Mouse (Mus musculus): ENCODE results near the gene Hs2st1. TPM values are rescaled to one million over a fixed set of nuclear protein-coding genes. Genes with fewer than 3 reads are reported as not detected.

Hs2st1 gene
- polyA plus RNA-seq, 1 experiment, result 8.8 TPM

GRCm38 (mm10) chr3:144570816-144571487 lies 971 bp upstream of the Hs2st1 start:
- no peak for TF ChIP-seq GATA1 (IDR thresholded peaks at IDR 0.05; ENCODE audit: low read length)

- no peak for TF ChIP-seq GATA1 (IDR thresholded peaks at IDR 0.05; ENCODE audit: low read length)
Measured at GRCm38 (mm10) chr3:144569401-144569971, 495 bp downstream of the Hs2st1 start.

- TF ChIP-seq GATA1 (IDR thresholded peaks at IDR 0.05; ENCODE audit: low read length), result no peak
Measured at GRCm38 (mm10) chr3:144568861-144569361, 1.1 kb downstream of the Hs2st1 start.

DNA sequence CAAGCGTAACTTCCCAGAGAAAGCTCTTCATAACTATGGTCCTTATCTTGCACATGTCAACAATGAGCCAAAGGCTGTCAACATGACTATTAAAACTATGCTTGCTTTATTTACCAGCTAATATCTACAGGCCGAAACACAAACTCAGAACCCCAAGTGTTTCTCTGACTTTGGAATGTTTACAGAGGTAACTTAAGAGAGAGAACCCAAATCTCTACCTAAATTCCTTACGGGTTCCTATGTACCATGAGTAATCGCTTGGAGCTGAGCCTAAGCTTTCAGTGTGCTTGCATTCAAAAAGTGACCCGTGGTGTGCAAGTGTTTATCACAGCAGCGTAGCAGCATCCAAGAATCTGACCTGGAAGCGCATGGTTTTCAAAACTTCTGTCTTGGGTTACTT lies 4.8 kb downstream of the Hs2st1 start:
- TF ChIP-seq GATA1 (IDR thresholded peaks at IDR 0.05; ENCODE audit: low read length), result no peak

GRCm38 (mm10) chr3:144563916-144564315 lies 6.1 kb downstream of the Hs2st1 start:
- no peak for TF ChIP-seq GATA1 (IDR thresholded peaks at IDR 0.05; ENCODE audit: low read length)

GRCm38 (mm10) chr3:144561511-144562250 lies 8.3 kb downstream of the Hs2st1 start:
- no peak for TF ChIP-seq GATA1 (IDR thresholded peaks at IDR 0.05; ENCODE audit: low read length)

DNA sequence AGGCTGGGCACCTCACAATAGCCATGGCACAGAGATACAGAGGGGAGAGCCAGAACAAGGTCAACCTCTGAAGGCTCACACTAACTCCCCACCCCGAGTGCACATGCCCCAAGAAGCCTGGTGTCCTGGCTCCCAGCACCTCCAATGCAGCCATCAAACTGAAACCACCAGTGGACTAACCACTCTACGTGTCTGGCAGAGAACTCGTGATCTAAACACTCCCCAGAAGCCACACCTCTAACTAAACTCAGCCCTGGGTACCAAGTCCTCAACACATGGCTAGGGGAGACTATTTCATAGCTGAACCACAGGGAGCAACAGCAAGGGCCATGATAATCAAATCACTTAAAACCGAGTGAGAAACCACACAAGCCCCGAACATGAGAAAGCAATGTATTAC lies 11.7 kb downstream of the Hs2st1 start:
- TF ChIP-seq GATA1 (IDR thresholded peaks at IDR 0.05; ENCODE audit: low read length), result no peak

GRCm38 (mm10) chr3:144556625-144557324 lies 13.2 kb downstream of the Hs2st1 start:
- no peak for TF ChIP-seq GATA1 (IDR thresholded peaks at IDR 0.05; ENCODE audit: low read length)

DNA sequence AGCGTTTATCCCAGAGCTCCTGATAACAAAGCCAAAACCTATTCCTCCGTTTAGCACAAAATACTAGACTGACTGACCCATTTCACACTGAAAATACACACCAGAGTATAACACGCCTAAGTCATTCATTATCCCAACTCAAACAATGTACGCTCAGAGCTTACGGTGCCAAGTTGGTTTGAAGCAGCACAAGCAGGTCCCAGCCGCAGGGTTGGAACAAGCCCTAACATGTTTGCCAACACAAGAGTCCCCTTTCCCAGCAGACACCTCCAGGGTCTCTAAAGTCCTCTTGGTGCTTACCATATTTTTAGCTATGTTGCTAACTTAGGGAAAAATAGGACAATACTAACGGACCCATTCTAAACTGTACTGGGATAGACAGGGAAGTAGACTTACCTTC lies 14.8 kb downstream of the Hs2st1 start:
- TF ChIP-seq GATA1 (IDR thresholded peaks at IDR 0.05; ENCODE audit: low read length), result no peak

DNA sequence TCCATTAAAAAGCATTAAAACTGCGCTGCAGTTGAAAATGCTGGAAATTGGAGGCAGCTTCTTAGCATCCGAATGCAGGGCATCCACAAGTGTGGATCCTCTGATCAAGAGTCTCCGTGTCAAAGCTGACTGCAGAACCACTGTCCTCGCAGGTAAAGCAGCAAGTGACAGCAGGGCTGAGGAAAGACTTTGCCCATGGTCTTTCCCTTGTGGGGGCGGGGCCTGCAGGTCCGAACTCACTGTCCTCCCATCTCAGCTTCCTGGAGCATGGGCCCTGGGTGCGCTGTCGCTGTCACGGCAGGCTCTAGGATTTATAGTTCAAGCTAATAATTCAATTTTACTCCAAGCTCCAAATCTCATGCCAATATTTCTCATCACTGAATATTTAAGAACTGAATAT lies 15.5 kb downstream of the Hs2st1 start:
- no peak for TF ChIP-seq GATA1 (IDR thresholded peaks at IDR 0.05; ENCODE audit: low read length)

DNA sequence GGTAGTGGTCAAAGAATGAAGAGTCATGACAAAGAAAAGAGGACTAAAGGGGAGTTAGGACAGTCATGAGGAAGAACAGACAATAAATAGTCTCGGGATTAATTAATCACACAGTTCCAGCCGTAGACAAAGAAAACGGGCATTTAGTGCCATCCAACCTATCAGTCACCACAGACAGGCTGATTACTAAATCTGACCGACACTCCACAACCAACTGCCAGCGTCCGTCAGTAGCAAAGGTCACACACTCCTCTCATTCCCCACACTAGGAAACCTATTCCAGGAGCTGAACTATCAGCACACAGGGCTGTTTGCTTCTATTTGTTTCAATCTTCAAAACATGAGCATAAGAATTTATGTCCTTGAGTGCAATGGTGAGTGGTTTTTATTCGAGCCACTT lies 16.0 kb downstream of the Hs2st1 start:
- no peak for TF ChIP-seq GATA1 (IDR thresholded peaks at IDR 0.05; ENCODE audit: low read length)

GRCm38 (mm10) chr3:144551416-144551815 lies 18.6 kb downstream of the Hs2st1 start:
- no peak for TF ChIP-seq GATA1 (IDR thresholded peaks at IDR 0.05; ENCODE audit: low read length)

GRCm38 (mm10) chr3:144550659-144551058 lies 19.3 kb downstream of the Hs2st1 start:
- no peak for TF ChIP-seq GATA1 (IDR thresholded peaks at IDR 0.05; ENCODE audit: low read length)

DNA sequence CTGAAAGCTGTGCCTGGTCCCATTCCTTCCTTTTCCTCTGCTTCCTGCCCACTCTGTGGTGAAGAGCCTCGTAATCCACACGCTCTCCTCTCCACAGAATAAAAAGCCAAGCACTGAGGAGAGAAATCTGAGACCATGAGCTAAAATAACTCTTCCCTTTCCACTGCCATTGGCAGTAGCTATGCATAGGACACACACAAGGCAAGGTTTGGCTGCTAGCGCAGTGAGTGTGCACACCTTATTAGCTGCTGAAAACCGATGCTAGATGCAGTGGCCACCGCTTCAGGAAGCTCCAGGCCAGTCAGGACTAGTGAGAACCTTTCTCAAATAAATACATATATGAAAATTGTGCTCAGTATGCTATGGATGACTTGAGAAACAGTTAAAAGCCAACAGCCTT lies 19.9 kb downstream of the Hs2st1 start:
- no peak for TF ChIP-seq GATA1 (IDR thresholded peaks at IDR 0.05; ENCODE audit: low read length)

- TF ChIP-seq GATA1 (IDR thresholded peaks at IDR 0.05; ENCODE audit: low read length), result no peak
Measured at GRCm38 (mm10) chr3:144548186-144548845, 21.7 kb downstream of the Hs2st1 start.
